Mouse (Mus musculus) cerebellum, adult (tissue): ENCODE measurements around the gene Zdhhc5.

ENCODE experiments used
- ATAC-seq: cut with Nextera tagmentation; 2 replicates; pipeline ENCODE4 v1.9.2; 2017; ENCODE audit warnings: mild to moderate bottlenecking, moderate library complexity, mixed read lengths; ENCODE audit not compliant: insufficient number of reproducible peaks, low FRiP score, low TSS enrichment

Gene Zdhhc5

GRCm38 (mm10) chr2:84650464-84651195 is 64.3 kb downstream of the Zdhhc5 start, which contains the start of gene Ctnnd1:
Gene Ctnnd1, minus strand, starts transcription at chr2:84650765.
- ATAC-seq = peak; percentile 100

GRCm38 (mm10) chr2:84649674-84650073 is 65.3 kb downstream of the Zdhhc5 start:
- ATAC-seq = no peak

DNA sequence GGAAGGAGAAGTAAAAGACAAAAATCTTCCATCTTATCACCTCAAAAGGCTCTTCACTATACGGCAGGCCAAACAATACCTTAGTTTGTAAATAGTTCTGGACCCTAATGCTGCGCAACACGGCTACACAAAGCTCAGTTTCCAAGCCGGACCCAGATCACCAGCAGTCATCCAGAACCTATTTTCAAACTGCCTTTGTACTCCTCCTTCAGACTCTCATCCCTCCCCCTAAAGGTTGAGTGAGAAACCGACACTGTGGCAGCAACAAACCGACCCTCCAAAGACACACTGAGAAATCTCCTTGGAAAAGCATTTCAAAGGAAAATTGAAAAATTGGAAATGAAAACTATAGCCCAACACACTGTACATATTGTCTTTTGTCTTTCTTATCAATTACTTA is 66.6 kb downstream of the Zdhhc5 start:
- no peak for ATAC-seq

DNA sequence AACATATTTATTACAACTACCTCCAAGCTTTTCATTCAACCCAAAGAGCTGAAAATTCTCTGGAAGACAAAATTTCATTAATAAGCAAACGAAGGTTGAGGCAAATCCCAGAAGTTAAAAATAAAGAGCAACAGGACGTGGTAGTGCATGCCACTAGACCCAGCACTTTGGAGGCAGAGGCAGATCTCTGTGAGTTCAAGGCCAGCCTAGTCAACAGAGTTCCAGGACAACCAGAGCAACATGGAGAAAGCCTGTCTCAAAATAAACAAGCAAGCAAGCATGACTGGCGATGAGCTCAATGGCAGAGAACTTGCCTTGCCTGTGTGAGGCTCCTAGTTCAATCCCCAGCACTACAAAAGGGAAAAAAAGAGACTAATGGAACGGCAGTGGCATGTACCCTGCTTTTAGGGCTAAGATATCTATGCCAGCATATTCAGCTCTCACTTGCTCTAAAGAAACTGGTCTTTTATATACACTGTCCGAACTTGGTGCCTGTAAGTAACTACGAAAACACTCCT is 67.9 kb downstream of the Zdhhc5 start:
- no peak for ATAC-seq

DNA sequence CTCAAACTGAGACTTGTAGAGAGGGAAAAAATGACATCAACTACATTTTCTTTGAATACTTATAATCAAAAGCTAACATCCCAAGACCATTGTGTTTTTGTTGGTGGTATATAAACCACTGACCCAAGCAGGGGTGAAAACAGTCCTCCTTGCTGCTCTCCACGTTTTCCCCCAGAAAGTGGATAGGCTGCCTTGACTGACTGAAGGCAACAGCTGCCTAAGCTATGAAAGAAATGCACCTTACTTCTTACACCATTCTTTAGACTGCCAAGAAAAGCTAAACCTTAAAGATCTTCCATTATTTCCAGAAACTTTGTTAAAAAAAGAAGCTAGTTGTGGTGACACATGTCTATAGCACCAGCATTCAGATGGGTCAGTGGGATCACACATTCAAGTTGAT is 68.8 kb downstream of the Zdhhc5 start:
- ATAC-seq = no peak

- ATAC-seq = no peak
Measured at GRCm38 (mm10) chr2:84640833-84641232, 74.1 kb downstream of the Zdhhc5 start.

- no peak for ATAC-seq
Measured at GRCm38 (mm10) chr2:84638428-84639220, 76.4 kb downstream of the Zdhhc5 start.
